Mouse (Mus musculus): Measurements from ENCODE around the gene Sh3bgrl2.
A peak's percentile ranks its signal among the peaks of the same experiment; 100 is the strongest.

The Sh3bgrl2 gene

GRCm38 (mm10) chr9:83556780-83557771 is 8.9 kb downstream of the Sh3bgrl2 start:
- DNase-seq (ENCODE audit: low read depth, low spot score), result no peak

GRCm38 (mm10) chr9:83560670-83561069 is 12.5 kb downstream of the Sh3bgrl2 start:
- DNase-seq (ENCODE audit: low read depth, low spot score), result no peak

GRCm38 (mm10) chr9:83562889-83563288 is 14.8 kb downstream of the Sh3bgrl2 start:
- DNase-seq (ENCODE audit: low read depth, low spot score), result no peak

- peak; percentile 57 for DNase-seq (ENCODE audit: low read depth, low spot score)
Measured at GRCm38 (mm10) chr9:83563808-83564549, 15.9 kb downstream of the Sh3bgrl2 start.

- no peak for DNase-seq (ENCODE audit: low read depth, low spot score)
Measured at GRCm38 (mm10) chr9:83564934-83565652, 17.0 kb downstream of the Sh3bgrl2 start.

- no peak for DNase-seq (ENCODE audit: low read depth, low spot score)
Measured at GRCm38 (mm10) chr9:83566141-83566540, 18.0 kb downstream of the Sh3bgrl2 start.

GRCm38 (mm10) chr9:83568125-83568524 is 20.0 kb downstream of the Sh3bgrl2 start:
- no peak for DNase-seq (ENCODE audit: low read depth, low spot score)

- peak; percentile 31 for DNase-seq (ENCODE audit: low read depth, low spot score)
Measured at GRCm38 (mm10) chr9:83568937-83569336, 20.8 kb downstream of the Sh3bgrl2 start.

- DNase-seq (ENCODE audit: low read depth, low spot score), result no peak
Measured at GRCm38 (mm10) chr9:83569898-83570297, 21.8 kb downstream of the Sh3bgrl2 start.

GRCm38 (mm10) chr9:83571315-83571714 is 23.2 kb downstream of the Sh3bgrl2 start:
- peak; percentile 22 for DNase-seq (ENCODE audit: low read depth, low spot score)

GRCm38 (mm10) chr9:83572326-83572725 is 24.2 kb downstream of the Sh3bgrl2 start:
- DNase-seq (ENCODE audit: low read depth, low spot score), result no peak

- DNase-seq (ENCODE audit: low read depth, low spot score), result no peak
Measured at GRCm38 (mm10) chr9:83572870-83573269, 24.7 kb downstream of the Sh3bgrl2 start.

GRCm38 (mm10) chr9:83573588-83573987 is 25.5 kb downstream of the Sh3bgrl2 start:
- no peak for DNase-seq (ENCODE audit: low read depth, low spot score)

- DNase-seq (ENCODE audit: low read depth, low spot score), result no peak
Measured at GRCm38 (mm10) chr9:83575403-83575802, 27.3 kb downstream of the Sh3bgrl2 start.

GRCm38 (mm10) chr9:83576018-83576688 is 28.0 kb downstream of the Sh3bgrl2 start:
- DNase-seq (ENCODE audit: low read depth, low spot score), result no peak

GRCm38 (mm10) chr9:83576689-83577057 is 28.5 kb downstream of the Sh3bgrl2 start:
- no peak for DNase-seq (ENCODE audit: low read depth, low spot score)

GRCm38 (mm10) chr9:83577260-83577659 is 29.1 kb downstream of the Sh3bgrl2 start:
- DNase-seq (ENCODE audit: low read depth, low spot score), result no peak

- no peak for DNase-seq (ENCODE audit: low read depth, low spot score)
Measured at GRCm38 (mm10) chr9:83579049-83579448, 30.9 kb downstream of the Sh3bgrl2 start.

GRCm38 (mm10) chr9:83582748-83583147 is 34.6 kb downstream of the Sh3bgrl2 start:
- no peak for DNase-seq (ENCODE audit: low read depth, low spot score)

- no peak for DNase-seq (ENCODE audit: low read depth, low spot score)
Measured at GRCm38 (mm10) chr9:83586316-83587050, 38.4 kb downstream of the Sh3bgrl2 start.

GRCm38 (mm10) chr9:83587116-83587515 is 39.0 kb downstream of the Sh3bgrl2 start:
- no peak for DNase-seq (ENCODE audit: low read depth, low spot score)
